Mouse (Mus musculus) right cerebral cortex, adult 2 months (tissue): ENCODE data around the gene Mindy2.

Experiments used
- DNase-seq, 2 experiments: peaks; one replicate each; pipeline ENCODE4 v3.0.0; 2021 to 2022; ENCODE audit warnings: low spot score in 2 of 2

The Mindy2 gene

GRCm38 (mm10) chr9:70657013-70657967, at the start of gene Mindy2:
Gene Mindy2 (minus strand): TSS chr9:70657174.
- DNase-seq = peak; percentile 93 to 96

GRCm38 (mm10) chr9:70706444-70706843, 49.5 kb upstream of the Mindy2 start:
- DNase-seq = no peak

DNA sequence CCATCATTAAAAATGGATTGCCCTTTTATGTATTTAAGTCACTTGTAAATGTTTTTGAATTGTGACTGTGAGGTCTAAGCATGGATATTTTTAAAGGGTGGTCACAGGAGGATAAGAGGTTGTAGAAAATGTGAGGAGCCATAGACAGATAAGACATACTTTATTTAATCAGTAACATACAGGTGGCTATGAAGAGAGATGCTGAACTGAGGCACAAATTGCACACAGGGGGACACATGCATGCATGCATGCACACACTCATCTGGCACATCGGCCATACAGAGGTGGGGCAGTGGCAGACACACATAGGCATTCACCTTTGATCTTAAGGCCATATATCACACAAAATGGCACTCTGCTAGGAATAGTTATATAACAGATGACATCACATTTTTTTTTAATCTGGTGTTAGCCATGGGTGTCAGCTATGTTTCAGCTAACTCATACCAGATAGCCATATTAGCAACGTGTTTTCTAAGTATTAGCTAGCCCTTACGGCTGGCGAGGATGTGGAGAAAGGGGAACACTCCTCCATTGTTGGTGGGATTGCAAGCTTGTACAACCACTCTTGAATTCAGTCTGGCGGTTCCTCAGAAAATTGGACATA, 46.7 kb upstream of the Mindy2 start:
- no peak for DNase-seq

DNA sequence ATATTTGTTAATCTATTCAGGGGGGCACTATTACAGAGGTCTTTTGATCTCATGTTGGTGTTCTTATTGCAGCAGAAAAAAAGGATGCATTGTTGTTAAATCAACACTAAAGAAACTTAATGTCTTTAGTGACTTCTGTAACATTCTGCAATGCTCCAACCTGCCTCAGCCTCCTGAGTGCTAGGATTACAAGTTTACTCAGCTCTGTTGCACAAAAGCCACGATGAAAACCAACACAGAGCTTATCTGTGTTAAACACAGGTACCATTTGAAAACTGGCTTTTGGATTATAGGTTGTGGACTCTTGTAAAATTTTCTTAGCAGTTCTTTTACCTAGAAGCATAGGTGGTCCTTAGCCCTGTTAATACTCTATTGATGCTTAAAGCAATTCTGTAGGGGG, 41.1 kb upstream of the Mindy2 start:
- no peak for DNase-seq

DNA sequence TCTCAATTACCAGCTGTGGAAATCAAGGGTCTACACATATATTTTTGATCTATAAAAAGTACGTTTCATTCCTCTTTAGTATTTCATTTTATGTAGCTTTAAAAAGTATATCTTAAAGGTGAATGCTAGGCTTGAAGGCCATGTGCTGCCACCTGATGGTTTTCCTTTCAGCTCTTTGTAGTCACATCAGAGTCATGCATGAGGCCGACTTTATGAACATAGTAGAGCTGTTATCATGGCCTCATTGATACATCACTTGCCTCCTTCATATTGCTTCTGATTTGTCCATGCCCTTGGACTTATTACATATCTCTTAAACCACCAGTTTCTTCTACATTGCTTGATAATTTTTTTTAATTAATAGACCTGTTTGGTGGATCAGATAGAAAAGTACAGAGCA, 38.7 kb upstream of the Mindy2 start:
- no peak for DNase-seq

GRCm38 (mm10) chr9:70691772-70692693, 35.1 kb upstream of the Mindy2 start:
- no peak for DNase-seq

DNA sequence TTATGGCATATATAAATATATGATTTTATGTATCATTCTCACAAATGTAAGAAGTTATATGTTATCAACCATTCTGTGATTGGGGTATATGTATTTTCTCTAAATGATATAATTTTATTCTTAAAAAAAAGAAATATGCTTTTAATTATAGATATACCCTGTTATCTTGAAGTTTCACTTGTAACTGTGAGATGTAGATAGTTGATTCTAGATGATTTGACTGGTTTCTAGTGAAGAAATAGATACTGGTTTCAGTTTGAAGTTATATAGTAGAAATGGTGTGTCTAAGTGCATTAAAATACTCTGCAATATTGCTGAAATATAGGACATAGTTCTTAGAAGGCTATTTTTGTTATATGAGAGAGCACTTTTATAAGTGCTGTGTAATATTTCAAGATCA, 33.6 kb upstream of the Mindy2 start:
- no peak for DNase-seq

DNA sequence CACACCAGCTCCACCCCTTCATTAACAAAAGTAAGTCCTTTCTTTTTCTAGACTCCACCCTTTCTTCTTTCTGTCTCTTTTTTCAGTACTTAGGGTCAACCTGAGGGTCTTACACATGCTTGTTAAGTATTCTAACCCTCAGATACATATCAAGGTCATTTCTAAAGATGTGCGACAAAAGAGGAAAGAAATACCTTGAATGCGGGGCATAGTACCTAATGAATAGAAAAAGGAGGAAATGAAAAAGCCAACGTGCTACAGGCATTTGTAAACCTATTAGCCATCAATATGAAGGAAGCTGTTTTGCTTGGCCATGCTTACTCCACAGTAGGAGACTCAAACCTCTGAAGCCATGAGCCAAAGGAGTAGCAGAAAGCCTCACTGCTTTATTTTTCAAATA, 33.0 kb upstream of the Mindy2 start:
- no peak for DNase-seq

DNA sequence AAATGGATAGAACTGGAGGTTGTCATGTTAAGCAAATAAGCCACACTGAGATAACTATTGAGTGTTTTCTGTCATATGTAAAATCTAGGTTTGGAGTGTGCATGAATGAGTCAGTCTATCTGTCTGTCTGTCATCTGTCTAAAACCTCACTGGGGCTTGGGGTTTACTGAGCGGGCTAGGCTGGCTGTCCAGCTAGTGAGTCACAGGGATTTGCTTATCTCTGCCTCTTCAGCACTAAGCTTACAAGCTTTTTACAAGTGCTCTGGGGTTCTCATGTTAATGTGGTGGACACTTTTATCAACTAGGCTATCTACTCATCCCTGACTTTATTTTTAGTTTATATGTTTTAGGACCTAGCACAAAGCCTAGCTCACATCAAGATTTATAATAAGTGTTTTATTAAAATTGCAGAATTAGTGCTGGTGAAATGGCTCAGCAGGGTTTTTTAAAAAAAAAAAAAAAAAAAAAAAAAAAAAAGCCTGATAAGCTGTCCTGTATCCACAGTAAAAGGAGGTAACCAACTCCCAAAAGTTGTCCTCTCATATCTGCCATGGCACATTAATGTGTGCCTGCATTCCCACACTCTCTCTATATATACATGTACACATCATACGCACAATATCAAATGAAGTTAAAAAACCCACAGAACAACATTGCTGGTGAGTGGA, 31.5 kb upstream of the Mindy2 start:
- no peak for DNase-seq

GRCm38 (mm10) chr9:70682202-70682601, 25.2 kb upstream of the Mindy2 start:
- no peak for DNase-seq

DNA sequence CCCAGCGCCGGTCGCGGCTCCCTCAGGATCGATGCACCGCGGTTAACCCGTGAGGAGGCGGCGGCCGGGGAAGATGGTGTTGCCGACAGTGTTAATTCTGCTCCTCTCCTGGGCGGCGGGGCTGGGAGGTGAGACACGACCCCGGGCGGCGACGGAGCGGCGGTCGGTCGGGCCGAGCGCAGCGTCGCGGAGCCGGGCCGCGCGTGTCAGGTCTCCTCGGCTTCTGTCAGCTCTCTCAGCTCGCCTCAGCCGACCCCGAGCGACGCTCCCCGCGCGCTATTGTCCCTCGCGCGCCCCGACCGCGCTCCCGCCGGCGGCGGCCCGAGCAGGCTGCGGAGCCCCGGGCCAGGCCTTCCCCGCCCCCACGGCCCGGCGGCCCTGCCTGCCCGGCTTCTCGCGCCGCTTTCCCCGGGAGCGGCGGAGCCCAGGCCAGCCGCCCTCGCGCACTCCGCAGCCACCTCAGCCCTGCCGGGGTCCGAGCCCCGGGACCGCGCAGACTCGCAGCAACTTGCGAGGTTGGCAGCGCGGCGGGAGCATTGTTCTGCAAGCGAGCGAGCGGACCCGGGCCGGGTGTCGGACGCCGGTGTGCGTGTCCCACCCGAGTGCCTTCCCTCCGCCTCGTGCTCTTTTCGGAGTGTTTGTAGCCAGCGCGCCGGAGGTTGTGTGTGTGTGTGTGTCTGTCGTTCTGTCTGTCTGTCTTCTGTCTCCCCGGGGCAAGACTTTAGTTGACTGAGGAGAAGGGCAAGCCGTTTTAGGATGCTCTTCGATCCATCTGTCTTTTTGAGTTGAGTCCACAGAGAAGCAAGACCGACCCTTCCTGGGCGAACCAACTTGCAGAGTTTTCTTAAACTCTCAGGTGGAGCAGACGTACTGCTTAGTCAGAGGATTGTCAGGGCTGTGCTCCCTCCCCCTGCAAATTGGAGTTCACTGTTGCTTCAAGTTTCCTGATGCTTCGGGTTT, 22.4 kb upstream of the Mindy2 start:
- peak; percentile 15 to 44 for DNase-seq

- peak; percentile 96 for DNase-seq
Measured at GRCm38 (mm10) chr9:70678682-70679131, 21.7 kb upstream of the Mindy2 start, which contains the start of gene Adam10. Gene Adam10 (plus strand): TSS chr9:70678997.

- no peak for DNase-seq
Measured at GRCm38 (mm10) chr9:70675961-70676360, 19.0 kb upstream of the Mindy2 start.

DNA sequence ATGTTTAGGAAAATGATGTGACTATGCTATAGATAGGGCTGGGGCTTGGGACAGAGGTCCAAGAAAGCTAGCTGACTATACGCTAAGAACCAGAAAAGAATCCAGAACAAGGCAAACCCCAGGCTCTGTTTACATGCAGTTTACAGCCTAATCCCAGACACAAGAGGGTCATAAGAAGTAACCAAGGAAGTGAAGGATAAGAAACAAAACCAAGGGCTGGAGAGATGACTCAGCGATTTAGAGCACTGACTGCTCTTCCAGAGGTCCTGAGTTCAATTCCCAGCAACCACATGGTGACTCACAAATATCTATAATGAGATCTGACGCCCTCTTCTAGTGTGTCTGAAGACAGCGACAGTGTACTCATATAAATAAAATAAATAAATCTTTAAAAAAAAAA, 18.1 kb upstream of the Mindy2 start:
- no peak for DNase-seq

DNA sequence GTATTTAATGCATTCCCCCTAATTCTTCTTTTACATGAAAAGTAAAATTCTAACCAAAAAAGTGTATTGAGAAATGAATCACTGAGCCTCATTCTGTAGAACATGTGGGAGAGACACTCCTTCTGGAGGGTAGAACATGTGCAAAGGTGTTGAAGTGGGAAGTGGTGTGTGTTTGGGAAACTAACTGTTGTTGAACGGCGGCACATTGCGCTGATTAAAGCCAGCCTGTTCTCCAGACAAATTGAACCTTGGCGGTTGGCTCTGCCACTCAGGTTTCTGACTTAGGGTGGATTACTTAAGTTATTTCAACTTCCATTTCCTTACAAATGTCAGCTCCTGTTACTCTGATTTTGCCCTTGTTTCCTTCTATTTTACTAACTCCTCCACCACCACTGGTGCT, 16.7 kb upstream of the Mindy2 start:
- peak in 1 of 2 experiments; percentile 18 for DNase-seq

GRCm38 (mm10) chr9:70671772-70672579, 15.0 kb upstream of the Mindy2 start:
- no peak for DNase-seq

DNA sequence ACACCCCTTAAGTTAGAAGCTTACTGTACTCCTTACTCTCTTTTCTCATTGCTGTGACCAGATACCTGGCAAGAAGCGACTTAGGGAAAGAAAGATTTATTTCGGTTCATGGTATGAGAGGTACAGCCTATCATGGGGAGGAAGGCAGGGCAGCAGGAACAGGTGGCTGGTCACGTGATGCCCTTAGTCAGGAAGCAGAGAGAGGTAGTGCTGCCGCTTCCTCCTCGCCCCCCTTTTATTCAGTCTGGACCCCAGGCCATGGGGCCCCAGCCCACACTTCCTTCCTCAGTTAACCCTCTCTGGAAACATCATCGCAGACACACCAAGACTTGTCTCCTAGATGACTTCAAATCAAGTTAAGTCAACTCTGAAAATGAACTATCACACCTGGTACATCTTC, 14.3 kb upstream of the Mindy2 start:
- no peak for DNase-seq

DNA sequence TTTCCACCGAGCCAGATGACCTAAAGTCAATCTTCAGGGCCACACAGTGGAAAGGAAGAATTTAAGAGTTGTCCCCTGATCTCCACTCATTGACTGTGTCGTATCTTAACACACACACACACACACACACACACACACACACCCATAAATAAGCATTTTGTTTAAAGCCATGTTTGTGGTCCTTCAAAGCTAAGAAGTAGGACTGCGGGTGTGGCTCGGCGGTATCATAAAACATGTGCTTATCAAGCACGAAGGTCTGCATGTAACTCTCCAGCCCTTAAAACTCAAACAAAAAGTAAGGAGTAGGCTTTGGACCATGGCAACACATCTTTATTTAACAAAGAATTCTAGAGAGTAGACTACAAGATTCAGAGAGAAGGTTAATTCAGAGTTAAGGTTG, 13.4 kb upstream of the Mindy2 start:
- DNase-seq = no peak

DNA sequence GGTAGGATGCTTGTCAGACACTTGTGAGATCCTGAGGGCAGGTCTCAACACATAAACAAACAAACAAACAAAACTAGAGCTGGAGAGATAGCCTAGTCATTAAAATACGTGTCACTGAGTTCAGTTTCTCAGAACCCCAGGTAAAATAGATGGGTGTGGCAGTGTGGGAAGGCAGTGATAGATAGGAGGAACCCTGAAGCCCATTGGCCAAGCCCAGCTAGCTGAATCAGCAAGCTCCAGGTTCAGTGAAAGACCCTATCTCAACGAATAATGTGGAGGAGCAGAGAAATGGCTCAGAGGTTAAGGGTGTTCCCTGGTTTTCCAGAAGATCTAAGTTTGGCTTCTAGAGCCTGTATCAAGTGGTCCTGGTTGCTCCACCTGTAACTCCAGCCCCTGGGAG, 12.2 kb upstream of the Mindy2 start:
- DNase-seq = no peak
